Mouse (Mus musculus) heart, embryonic 14.5 days (tissue): ENCODE measurements around the gene Pacs2. TPM values are rescaled to one million over a fixed set of nuclear protein-coding genes. Genes with fewer than 3 reads are reported as not detected.

ENCODE experiments used
- ATAC-seq: fragments of 200-750 bp; cut with Nextera tagmentation; 2 replicates; pipeline ENCODE4 v1.8.0; 2017; ENCODE audit warnings: low read depth, moderate TSS enrichment; ENCODE audit not compliant: insufficient number of reproducible peaks, insufficient read depth, low FRiP score
- H3K27ac ChIP-seq, 2 experiments: fragments of 200-500 bp in 1 of 2; fragments of 300-500 bp in 1 of 2; sonication (generic) in 1 of 2; replicated peaks in 1 of 2; 2 replicates each; pipeline ENCODE4 v1.5.1; 2012 to 2014; ENCODE audit warnings: low read depth in 2 of 2, low read length in 2 of 2, control low read depth in 1 of 2, mild to moderate bottlenecking in 1 of 2, mixed read lengths in 1 of 2; ENCODE audit not compliant: control insufficient read depth in 1 of 2, insufficient read depth in 1 of 2
- H3K27me3 ChIP-seq: fragments of 300-500 bp; sonication (generic); 2 replicates; pipeline ENCODE4 v1.6.1; 2014; ENCODE audit warnings: mild to moderate bottlenecking, low read length, control low read depth; ENCODE audit not compliant: control insufficient read depth, insufficient read depth
- H3K36me3 ChIP-seq: fragments of 300-500 bp; sonication (generic); 2 replicates; pipeline ENCODE4 v1.6.1; 2014; ENCODE audit warnings: mild to moderate bottlenecking, control low read depth, low read length, mixed read lengths; ENCODE audit not compliant: control insufficient read depth, insufficient read depth
- H3K4me1 ChIP-seq, 2 experiments: fragments of 200-500 bp in 1 of 2; fragments of 300-500 bp in 1 of 2; sonication (generic) in 1 of 2; 2 replicates each; pipeline ENCODE4 v1.6.1; 2012 to 2014; ENCODE audit warnings: low read length in 2 of 2, control low read depth in 1 of 2, mixed read lengths in 1 of 2; ENCODE audit not compliant: control insufficient read depth in 2 of 2, insufficient read depth in 2 of 2
- H3K4me2 ChIP-seq: fragments of 300-500 bp; sonication (generic); 2 replicates; pipeline ENCODE4 v1.6.1; 2014; ENCODE audit warnings: mild to moderate bottlenecking, low read length
- H3K4me3 ChIP-seq, 2 experiments: fragments of 200-500 bp in 1 of 2; fragments of 300-500 bp in 1 of 2; sonication (generic) in 1 of 2; 2 replicates each; pipeline ENCODE4 v1.5.1; 2012 to 2014; ENCODE audit warnings: low read length in 2 of 2, mild to moderate bottlenecking in 2 of 2, control low read depth in 1 of 2, low read depth in 1 of 2, moderate library complexity in 1 of 2; ENCODE audit not compliant: control insufficient read depth in 1 of 2, insufficient read depth in 1 of 2
- H3K9ac ChIP-seq: fragments of 300-500 bp; sonication (generic); 2 replicates; pipeline ENCODE4 v1.6.1; 2014; ENCODE audit warnings: mild to moderate bottlenecking, low read length
- H3K9me3 ChIP-seq: fragments of 300-500 bp; sonication (generic); 2 replicates; pipeline ENCODE4 v1.6.1; 2016; ENCODE audit warnings: low read length, control low read depth; ENCODE audit not compliant: control insufficient read depth
- WGBS: fragments of 180-500 bp; shearing (Covaris S2); extraction: QIAGEN DNeasy Blood & Tissue Kit; methylation state at CpG from one replicate; pipeline ENCODE4 v1.1.7; 2014; 5-methylcytosine and 5-hydroxymethylcytosine counted together
- polyA plus RNA-seq: library from polyadenylated mRNA; unstranded; fragments of >200 nt; fragmentation: Nextera tagmentation; extraction: Ambion mirVana; gene quantifications from 2 replicates; pipeline ENCODE4 v1.2.1, GENCODE M21; 2014

The Pacs2 gene
- polyA plus RNA-seq, 1 experiment from 2014 or later: 7.6 TPM

- Histone ChIP-seq H3K4me3 (no peak overlapping the region), H3K9ac (no peak overlapping the region), H3K27ac (peak overlapping the region in 1 of 2 experiments; percentile 34; a peak in 3 of 4 replicates), H3K27me3 (no peaks in the 10 kb centered on the region), H3K4me2 (no peak overlapping the region), H3K4me1 (peaks cover 7 to 15% of the 10 kb centered on the region in 2 experiments), H3K9me3 (no peaks in the 10 kb centered on the region), H3K36me3 (peaks cover 91% of the 10 kb centered on the region)
- no peak for ATAC-seq
- WGBS: 46% methylated on average over 2 of the region's 2 CpGs
Measured at GRCm38 (mm10) chr12:112982031-112982430, 32.3 kb upstream of the Pacs2 start.

- Histone ChIP-seq H3K27ac (no peak overlapping the region), H3K4me3 (no peak overlapping the region), H3K4me1 (peaks cover 5 to 14% of the 10 kb centered on the region in 2 experiments), H3K4me2 (no peak overlapping the region), H3K9ac (no peak overlapping the region), H3K36me3 (peaks cover 72% of the 10 kb centered on the region), H3K9me3 (no peaks in the 10 kb centered on the region), H3K27me3 (no peaks in the 10 kb centered on the region)
- WGBS: 91% methylated on average over 6 of the region's 6 CpGs
- ATAC-seq: no peak
Measured at GRCm38 (mm10) chr12:112985346-112985745, 29.0 kb upstream of the Pacs2 start.

- 76% methylated on average over 6 of the region's 6 CpGs for WGBS
- H3K27me3 ChIP-seq: no peaks in the 10 kb centered on the region
- H3K4me2 ChIP-seq: no peak overlapping the region
- H3K9me3 ChIP-seq: no peaks in the 10 kb centered on the region
- no peak overlapping the region for H3K9ac ChIP-seq
- no peak for ATAC-seq
- no peak overlapping the region for H3K27ac ChIP-seq
- peaks cover 4 to 12% of the 10 kb centered on the region in 2 experiments; a peak in 2 of 4 replicates for H3K4me1 ChIP-seq
- H3K4me3 ChIP-seq: no peak overlapping the region
- H3K36me3 ChIP-seq: peaks cover 66% of the 10 kb centered on the region
Measured at GRCm38 (mm10) chr12:112987877-112988276, 26.4 kb upstream of the Pacs2 start.

GRCm38 (mm10) chr12:112990706-112991405 is 23.5 kb upstream of the Pacs2 start:
- 83% methylated on average over 5 of the region's 5 CpGs for WGBS
- no peak overlapping the region for H3K4me2 ChIP-seq

GRCm38 (mm10) chr12:112991444-112991843 is 22.9 kb upstream of the Pacs2 start:
- Histone ChIP-seq H3K36me3 (peaks cover 35% of the 10 kb centered on the region), H3K4me2 (no peak overlapping the region), H3K4me3 (no peak overlapping the region), H3K4me1 (peaks cover 5 to 16% of the 10 kb centered on the region in 2 experiments; a peak in 2 of 4 replicates), H3K9me3 (no peaks in the 10 kb centered on the region), H3K27me3 (no peaks in the 10 kb centered on the region), H3K27ac (no peak overlapping the region), H3K9ac (no peak overlapping the region)
- WGBS: 77% methylated on average over 2 of the region's 2 CpGs
- no peak for ATAC-seq

More at GRCm38 (mm10) chr12:112990706-112991405, 23.5 kb upstream of the Pacs2 start:
- no peak overlapping the region for H3K4me3 ChIP-seq
- H3K9ac ChIP-seq: no peak overlapping the region
- no peak overlapping the region for H3K27ac ChIP-seq
- no peaks in the 10 kb centered on the region for H3K9me3 ChIP-seq
- H3K36me3 ChIP-seq: peaks cover 41% of the 10 kb centered on the region
- H3K27me3 ChIP-seq: no peaks in the 10 kb centered on the region
- no peak for ATAC-seq
- peaks cover 5 to 16% of the 10 kb centered on the region in 2 experiments; a peak in 2 of 4 replicates for H3K4me1 ChIP-seq

- ATAC-seq: no peak
- peaks cover 7 to 26% of the 10 kb centered on the region in 2 experiments; a peak in 2 of 4 replicates for H3K4me1 ChIP-seq
- no peak overlapping the region for H3K27ac ChIP-seq
- no peak overlapping the region for H3K4me3 ChIP-seq
- peaks cover 18% of the 10 kb centered on the region for H3K36me3 ChIP-seq
- WGBS: 72% methylated on average over 4 of the region's 4 CpGs
- H3K27me3 ChIP-seq: no peaks in the 10 kb centered on the region
- no peaks in the 10 kb centered on the region for H3K9me3 ChIP-seq
- H3K4me2 ChIP-seq: no peak overlapping the region
- H3K9ac ChIP-seq: no peak overlapping the region
Measured at GRCm38 (mm10) chr12:112994153-112994552, 20.2 kb upstream of the Pacs2 start.

- Histone ChIP-seq H3K9ac (peak overlapping the region; percentile 96), H3K27ac (peak overlapping the region; percentile 83 to 98), H3K4me2 (peak overlapping the region; percentile 81), H3K4me3 (peak overlapping the region; percentile 91 to 97), H3K9me3 (no peaks in the 10 kb centered on the region), H3K27me3 (no peaks in the 10 kb centered on the region), H3K4me1 (peaks cover 10 to 28% of the 10 kb centered on the region in 2 experiments), H3K36me3 (no peaks in the 10 kb centered on the region)
- ATAC-seq: no peak; the same call in 1 of the 2 replicates
- 1% methylated on average over 56 of the region's 56 CpGs for WGBS
Measured at GRCm38 (mm10) chr12:112999569-113000293, 14.6 kb upstream of the Pacs2 start.
